Mouse (Mus musculus) thymus, postnatal 14 days (tissue): ENCODE measurements around the gene Ifi211.
"Not testable (repeated sequence)": the region's sequence is repeated elsewhere in the genome, so short reads cannot be mapped to it uniquely, and the experiment has no call there.

Experiments
- DNase-seq: peaks from one replicate; pipeline ENCODE4 v3.0.0; 2021

Ifi211 gene

GRCm38 (mm10) chr1:173878264-173878663, 34.6 kb downstream of the Ifi211 start:
- DNase-seq: not testable (repeated sequence)

GRCm38 (mm10) chr1:173877125-173877524, 35.7 kb downstream of the Ifi211 start:
- DNase-seq: not testable (repeated sequence)

DNA sequence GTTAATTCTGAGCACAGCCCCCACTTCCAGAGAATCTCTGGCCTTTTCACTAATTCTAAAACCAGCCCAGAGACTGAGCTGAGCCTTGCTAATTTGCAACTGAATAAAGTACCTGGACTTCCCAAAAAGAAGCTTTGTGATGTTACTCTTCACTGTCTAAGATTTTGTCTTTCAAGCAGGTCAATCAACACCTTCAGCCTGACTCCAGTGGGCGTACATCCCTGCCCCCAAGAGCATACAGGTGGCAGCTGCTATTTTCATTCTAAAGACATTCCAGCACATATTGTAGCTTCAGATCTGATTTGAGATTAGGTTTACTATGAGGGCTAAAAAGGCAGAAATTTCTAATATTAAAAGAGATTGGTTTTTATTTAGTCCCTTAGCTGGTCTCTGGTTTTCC, 44.3 kb downstream of the Ifi211 start:
- DNase-seq: not testable (repeated sequence)

DNA sequence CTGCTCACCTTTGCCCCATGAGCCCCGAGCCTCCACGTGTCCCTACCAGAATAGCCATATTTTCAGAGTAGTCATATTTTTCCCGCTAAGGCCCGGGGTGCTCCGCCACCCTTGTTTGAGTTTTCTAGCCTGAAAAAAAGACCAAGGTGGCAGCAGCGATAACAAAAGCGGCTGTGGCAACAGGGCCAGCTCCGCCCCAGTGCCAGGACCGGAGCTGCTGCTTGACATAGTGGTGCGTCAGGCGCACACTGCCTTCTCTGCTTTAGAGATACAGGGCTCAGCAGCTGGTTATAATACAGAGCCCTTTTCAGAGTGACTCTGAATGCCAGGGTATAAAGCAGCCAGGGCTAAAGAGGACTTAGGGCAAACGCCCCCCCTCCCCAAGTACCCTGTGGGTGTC, 46.3 kb downstream of the Ifi211 start:
- no peak for DNase-seq

DNA sequence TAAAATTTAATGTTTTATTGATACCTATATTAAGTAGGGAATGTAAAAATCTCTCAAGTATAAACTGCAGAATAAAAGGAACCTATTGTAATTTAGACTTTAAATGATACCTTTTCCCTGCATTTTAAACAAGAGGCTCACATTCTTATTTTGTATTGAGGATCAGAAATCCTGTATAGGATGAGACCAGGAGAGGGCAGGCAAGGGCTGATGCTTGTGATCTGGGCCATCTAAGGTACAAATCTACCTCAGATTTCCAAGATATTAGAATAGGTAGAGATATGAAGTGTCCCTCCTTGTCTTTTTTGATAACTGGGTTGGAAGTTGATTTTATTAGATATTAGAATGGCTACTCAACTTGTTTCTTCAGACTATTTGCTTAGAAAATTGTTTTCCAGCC, 59.1 kb downstream of the Ifi211 start:
- DNase-seq: peak; percentile 37

DNA sequence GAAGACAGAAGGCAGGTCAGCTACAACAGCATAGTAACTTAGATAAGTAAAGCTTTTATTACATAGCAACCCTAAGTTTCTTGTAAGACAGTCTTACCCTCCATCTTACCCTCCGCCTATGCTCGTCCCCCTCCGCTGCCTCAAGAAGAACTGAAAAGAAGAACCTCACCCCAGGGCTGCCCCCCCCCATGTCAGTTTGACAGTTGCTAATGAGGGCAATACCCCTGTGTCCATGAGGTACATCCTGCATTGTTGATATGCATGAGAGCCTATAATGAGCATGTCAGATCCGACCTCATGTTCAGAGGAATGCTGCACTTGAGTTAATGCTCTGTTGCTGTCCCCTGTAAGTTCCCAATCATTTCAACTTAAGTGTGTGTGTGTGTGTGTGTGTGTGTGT, 60.0 kb downstream of the Ifi211 start:
- not testable (repeated sequence) for DNase-seq
